Mouse (Mus musculus) left cerebral cortex, postnatal 14 days (tissue): Measurements from ENCODE around the gene Sox6. TPM values are rescaled to one million over a fixed set of nuclear protein-coding genes. Genes with fewer than 3 reads are reported as not detected.
"Not testable (repeated sequence)": the region's sequence is repeated elsewhere in the genome, so short reads cannot be mapped to it uniquely, and the experiment has no call there.

Experiments
- DNase-seq, 2 experiments: peaks; one replicate each; pipeline ENCODE4 v3.0.0; 2021 to 2022; ENCODE audit warnings: low spot score in 2 of 2, mixed read lengths in 1 of 2
- intact Hi-C: fragments of 180-260 bp; cut with DNase I; formaldehyde crosslinking; loops from one replicate; pipeline ENCODE4 v1.15.1; 2025
- total RNA-seq, 2 experiments: library from RNA; stranded (reverse); gene quantifications; 2 replicates each; pipeline ENCODE4 v1.2.3; 2021

The Sox6 gene
- total RNA-seq, 2 experiments from 2014 or later, result 32.7 to 39.9 TPM

DNA sequence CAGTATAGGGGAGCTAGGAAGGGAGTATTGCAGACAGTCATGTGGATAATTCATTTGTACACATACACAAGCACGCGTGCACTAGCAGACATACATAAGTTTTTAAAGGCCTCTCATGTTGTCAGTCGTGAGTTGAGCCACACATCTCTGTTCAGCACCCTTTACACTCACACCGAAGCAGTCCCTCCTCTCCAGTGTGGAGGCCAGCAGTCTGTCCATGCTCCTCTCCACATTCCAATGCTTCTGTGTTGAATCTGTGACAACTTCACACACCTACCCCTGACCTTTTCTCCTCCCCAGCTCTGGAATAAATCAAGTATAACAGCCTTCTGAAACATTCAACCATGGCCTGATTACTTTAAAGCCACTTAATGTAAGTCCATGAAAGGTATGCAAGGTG lies 408.3 kb downstream of the Sox6 start:
- no peak for DNase-seq
- intact Hi-C loops, result no loop called here

DNA sequence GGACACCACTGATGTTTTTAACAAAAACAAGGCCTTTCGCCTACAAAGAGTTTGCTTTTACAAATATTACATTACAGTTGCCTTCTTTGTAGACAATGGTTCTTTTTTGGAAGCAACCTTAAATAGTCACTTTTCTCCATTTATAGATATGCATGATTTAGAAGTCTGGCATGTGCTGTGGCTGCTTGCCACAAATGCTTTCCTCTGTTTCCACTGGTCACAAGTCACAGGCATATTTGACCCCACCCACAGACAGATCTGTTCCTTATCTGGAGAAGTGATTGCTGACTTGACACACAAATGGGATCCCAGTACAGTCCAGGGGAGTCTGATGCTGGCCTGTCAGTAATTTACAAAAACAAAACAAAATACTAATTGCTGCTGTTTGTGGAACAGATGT lies 409.8 kb downstream of the Sox6 start:
- intact Hi-C loops, result no loop called here
- DNase-seq, result no peak

GRCm38 (mm10) chr7:115625956-115626355 lies 412.6 kb downstream of the Sox6 start:
- DNase-seq, result no peak
- intact Hi-C loops, result no loop called here

DNA sequence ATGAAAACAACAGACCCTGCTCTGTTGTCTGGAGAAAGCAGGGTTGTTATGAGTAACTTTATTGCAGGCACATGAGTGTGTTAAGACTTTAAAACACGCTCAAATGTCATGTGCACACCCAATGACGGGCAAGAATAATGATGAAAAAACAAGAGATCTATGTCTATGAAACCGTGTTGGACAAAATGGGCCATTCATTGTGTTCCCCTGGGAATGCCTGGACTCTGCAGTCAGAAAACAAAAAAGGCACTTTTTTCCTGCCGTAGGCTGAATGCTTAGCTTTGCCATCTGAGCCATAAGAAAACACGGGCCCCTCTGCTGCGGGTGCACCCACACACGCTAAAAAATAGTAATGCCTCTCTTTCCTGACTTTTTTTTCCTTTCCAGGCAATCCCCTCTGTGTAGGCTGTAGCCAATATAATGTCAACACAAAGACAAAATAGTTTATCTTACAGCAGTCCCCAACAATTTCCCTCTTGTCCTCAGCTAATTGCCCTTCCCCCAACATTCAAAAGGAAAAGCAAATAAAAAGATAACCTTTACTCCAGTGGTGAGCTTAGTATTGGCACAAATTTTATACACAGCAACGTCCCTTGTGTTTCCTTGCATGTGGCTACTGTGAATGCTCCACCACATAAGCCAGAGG lies 413.6 kb downstream of the Sox6 start:
- intact Hi-C loops, result no loop called here
- peak in 1 of 2 experiments; percentile 31 for DNase-seq

DNA sequence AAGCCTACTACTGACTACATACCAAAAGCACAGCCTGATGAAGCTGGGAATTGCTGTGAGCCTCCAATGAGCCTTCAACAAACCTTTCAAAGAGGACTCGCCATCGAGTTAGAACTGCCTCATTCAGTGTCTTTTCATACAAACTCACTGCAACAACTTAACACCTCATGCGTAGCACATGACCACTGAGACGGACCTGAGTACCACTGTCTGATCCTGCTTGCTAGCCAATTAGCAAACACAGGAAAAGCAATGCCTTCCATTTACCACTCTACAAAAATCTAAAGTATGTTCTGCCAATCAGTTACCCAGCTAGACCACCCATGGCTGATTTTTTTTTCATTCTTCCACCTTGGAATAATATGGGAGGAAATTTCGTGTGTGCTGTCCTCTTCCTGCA lies 414.1 kb downstream of the Sox6 start:
- DNase-seq, result no peak
- intact Hi-C loops, result no loop called here

DNA sequence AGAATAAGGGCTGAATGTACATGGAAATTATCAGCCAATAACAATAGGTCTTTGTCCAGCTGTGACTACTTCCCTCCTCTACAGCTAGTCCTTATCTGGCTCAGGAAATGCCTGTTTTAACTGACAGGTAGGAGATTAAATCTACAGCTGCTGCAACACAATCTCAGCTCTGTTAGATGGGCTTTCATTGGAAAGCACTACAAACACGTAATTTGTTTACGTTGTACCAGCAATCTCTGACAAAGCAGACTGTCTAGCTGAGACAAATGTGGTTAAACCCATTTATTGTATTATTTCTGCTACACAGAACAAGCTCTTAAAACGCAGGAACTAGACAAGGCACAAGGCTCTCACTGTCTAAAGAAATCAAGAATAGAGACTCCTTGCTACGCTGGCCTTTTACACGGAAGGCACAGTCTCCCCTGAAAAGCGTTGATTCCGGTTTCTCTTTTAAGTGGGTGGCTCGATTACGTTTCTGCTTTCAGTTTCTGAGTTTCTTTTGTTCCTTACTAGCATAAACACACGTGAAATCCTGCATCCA lies 422.8 kb downstream of the Sox6 start:
- DNase-seq, result no peak
- intact Hi-C loops, result no loop called here

DNA sequence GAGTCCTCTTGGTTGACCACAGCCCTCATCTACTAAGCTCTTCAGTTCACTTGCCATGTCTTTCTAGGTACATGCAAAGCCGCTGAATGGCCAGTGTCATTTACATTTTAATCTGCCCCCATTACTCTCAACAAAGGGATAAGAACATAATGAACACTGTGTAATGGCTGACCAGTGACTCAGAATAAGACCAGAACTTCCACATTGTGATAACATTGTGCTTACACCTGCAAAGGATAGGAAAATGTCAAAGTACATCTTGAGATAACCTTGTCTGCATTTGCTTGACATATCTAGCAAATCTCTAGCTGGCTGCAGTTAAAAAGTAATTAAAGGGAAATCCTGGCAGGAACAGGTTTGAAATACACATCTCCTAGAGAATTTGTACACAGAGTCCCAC lies 431.1 kb downstream of the Sox6 start:
- intact Hi-C loops, result no loop called here
- DNase-seq, result no peak

GRCm38 (mm10) chr7:115606125-115606524 lies 432.5 kb downstream of the Sox6 start:
- intact Hi-C loops, DNase-seq: not testable (repeated sequence)

DNA sequence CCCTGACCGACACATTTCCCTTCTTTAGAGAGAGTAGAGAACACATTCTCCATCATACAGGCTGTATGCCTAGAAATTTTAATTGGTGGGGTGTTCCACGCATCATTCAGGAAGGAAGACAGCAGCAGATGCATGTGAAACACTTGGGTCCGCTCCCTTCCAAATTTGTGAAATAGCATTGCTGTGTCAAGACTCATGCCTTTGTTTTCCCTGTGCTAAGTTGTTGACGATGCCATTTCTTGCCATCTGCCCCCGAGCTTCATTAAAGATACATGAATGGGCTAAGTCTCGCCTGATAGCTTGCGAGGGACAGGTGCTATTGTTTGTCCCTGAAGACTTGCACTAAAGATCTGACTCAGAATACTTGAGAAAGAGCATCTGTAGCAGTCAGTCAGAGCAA lies 433.7 kb downstream of the Sox6 start:
- DNase-seq, result no peak
- intact Hi-C loops, result no loop called here

GRCm38 (mm10) chr7:115597376-115597775 lies 441.2 kb downstream of the Sox6 start:
- peak; percentile 19 to 23 for DNase-seq
- intact Hi-C loops, result no loop called here

GRCm38 (mm10) chr7:115580461-115580860 lies 458.1 kb downstream of the Sox6 start:
- intact Hi-C loops, result no loop called here
- DNase-seq, result no peak

DNA sequence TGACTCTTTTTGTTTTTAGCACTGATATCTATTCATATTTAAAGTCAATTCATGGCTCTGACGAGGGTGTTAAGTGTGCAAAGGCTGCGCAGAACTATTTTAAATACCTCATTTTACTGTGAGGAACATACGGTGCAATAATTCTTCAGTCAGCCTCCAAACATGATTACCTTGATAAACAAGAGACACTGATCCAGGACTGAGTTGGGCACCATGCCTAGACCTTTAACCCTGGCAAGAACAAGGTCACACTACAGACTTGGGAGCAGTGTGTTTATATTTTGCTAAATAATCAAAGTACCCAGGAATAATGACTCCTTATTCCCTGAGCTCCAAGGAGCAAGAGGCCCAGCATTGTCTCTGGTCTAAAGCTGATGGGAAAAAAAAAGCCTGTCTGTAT lies 458.8 kb downstream of the Sox6 start:
- intact Hi-C loops, result no loop called here
- DNase-seq, result no peak

DNA sequence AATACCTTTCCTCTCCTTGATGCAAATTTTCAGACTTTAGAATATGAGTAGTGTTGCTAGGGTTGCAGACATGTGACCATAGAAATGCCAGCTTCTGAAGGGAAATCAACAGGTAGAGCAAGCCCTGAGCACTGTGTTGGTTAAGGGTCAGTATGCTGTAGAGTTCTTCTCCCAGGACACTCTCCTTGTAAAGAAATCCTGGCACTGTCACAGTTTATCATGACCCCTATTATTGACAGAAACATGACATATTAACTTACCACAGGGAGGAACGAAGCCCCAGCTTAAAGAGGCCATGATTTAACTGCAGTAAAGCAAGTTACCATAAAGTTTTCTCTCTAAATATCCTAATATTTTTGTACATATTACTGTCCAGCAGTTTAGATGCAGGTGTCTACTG lies 462.2 kb downstream of the Sox6 start:
- intact Hi-C loops, result no loop called here
- DNase-seq, result no peak

DNA sequence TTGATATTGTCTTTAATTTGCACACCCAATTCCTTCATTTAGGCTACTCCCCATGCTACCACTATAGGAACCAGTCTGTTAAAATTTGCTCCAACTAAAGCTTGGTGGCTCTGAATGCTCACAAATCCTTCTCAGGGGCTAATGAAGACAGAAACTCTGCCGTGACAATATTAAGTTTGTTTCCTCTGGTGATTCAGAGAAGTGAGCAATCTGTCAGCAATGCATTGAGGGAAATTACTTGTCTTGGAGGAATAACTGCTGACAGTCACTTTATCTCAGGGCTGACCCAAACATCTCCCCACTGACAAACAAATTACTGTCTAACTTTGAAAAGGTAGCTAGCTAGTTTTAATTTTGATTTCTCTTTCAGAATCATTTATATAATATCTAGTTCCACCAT lies 463.8 kb downstream of the Sox6 start:
- no peak for DNase-seq
- intact Hi-C loops, result no loop called here

GRCm38 (mm10) chr7:115568821-115569240 lies 469.8 kb downstream of the Sox6 start:
- intact Hi-C loops, result no loop called here
- DNase-seq, result no peak

GRCm38 (mm10) chr7:115568301-115568700 lies 470.3 kb downstream of the Sox6 start:
- DNase-seq, result no peak
- intact Hi-C loops, result no loop called here

GRCm38 (mm10) chr7:115566818-115567217 lies 471.8 kb downstream of the Sox6 start:
- intact Hi-C loops, result no loop called here
- no peak for DNase-seq

GRCm38 (mm10) chr7:115565060-115565426 lies 473.6 kb downstream of the Sox6 start:
- intact Hi-C loops, result no loop called here
- DNase-seq, result no peak

GRCm38 (mm10) chr7:115564359-115565059 lies 474.1 kb downstream of the Sox6 start:
- DNase-seq, result no peak
- intact Hi-C loops, result no loop called here

DNA sequence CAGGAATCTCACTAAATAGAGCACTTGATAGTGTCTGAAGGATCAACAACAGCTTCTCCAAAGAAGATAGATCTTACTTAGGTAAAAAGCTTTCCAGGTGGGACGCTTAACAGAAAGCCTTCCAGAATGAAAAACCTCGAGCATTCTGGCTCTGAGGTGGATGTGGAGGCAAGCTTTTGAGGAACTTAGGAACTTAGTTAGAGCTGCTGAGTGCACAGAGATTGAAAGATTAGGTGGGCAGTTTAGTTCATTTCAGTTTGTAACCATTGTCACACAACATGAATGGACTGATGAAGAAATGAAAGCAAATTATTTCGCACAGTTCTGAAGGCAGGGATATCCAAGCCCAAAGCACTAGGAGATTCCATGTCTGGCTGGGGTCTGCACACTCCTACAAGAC lies 481.9 kb downstream of the Sox6 start:
- no peak for DNase-seq
- intact Hi-C loops, result no loop called here

GRCm38 (mm10) chr7:115550197-115550804 lies 488.3 kb downstream of the Sox6 start:
- DNase-seq, result no peak
- intact Hi-C loops, result no loop called here
